Mouse (Mus musculus) right cerebral cortex, postnatal 36 days (tissue): Measurements from ENCODE around the gene Rxra.

Experiments
- DNase-seq, 2 experiments: peaks; one replicate each; pipeline ENCODE4 v3.0.0; 2022; ENCODE audit warnings: low spot score in 2 of 2, mixed read lengths in 1 of 2

The Rxra gene

GRCm38 (mm10) chr2:27676106-27676477 lies at the start of gene Rxra:
Gene Rxra (plus strand): TSS chr2:27676440.
- DNase-seq, result no peak

DNA sequence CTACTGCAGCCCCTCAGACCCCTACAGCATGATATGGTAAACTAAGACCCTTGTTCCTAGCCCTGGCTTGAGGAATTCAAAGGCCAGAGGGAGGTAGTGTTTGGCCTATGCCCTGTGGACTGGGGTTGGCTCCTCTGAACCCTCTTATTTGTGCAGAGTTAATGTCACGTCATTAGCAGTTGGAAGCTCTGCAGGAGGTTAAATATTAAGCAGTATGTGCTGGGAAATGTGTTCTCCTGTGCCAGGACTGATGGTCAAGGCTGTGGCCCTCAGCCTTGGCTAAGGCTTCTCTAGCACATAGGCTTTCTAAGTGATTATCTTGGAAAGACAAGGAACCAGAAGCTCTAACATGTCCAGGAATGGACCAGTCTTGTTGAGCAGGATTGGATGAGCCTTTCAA lies 49.6 kb upstream of the Rxra start:
- no peak for DNase-seq

DNA sequence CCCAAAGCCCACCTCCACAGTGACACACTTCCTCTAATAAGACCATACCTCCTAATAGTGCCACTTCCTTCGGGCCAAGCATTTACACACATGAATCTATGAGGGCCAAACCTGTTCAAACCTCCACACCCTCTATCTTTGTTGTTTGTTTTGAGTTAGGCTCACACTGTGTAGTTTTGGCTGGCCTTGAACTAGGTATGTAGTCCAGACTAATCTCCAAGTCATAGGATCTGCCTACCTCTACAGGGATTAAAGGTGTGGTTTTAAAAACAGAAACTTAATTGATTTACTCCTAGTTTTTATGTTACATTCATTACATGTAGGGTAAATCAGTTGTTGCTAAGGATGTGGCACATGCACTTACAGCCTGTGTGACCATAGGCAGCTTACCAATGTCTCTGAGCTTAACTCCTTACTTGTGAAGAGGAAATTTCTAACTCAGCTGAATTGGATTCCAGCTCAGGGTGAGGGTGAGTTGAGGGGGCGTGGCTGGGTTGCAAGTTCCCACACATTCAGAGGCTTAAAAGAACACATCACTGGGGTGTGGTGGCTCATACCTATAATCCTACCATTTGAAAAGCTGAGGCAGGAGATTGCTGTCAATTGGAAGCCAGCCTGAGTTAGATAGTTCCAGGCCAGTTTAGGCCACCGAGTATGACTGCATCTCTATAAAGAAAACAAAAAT lies 45.5 kb upstream of the Rxra start:
- no peak for DNase-seq

GRCm38 (mm10) chr2:27633471-27633870 lies 42.8 kb upstream of the Rxra start:
- DNase-seq, result no peak

GRCm38 (mm10) chr2:27634018-27634417 lies 42.2 kb upstream of the Rxra start:
- DNase-seq, result no peak

DNA sequence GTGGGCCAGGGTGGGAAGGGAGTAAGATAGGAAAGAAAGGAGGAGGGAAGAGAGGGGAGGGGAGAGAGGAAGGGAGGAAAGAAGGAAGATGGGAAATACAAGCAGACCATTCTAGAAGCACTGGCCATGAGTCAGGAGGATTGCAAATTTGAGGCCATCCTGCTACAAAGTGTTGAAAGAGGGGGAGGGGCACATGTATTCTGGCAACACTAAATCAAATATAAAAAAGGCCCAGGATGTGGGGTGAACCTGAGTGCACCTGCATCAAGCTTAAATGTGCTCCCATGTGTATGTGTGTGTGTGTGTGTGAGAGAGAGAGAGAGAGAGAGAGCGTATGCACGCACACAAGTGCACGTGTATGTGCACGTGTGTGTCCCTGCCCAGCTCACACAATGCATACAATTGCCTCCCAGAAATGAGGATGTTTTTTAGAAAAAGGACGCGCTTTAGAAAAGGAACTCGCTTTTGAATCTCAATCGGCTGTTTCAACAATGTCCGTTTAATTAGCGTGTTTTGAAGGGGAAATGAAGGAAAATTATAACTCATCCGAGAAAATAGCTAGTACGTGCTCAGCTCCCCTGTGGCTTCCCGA lies 41.0 kb upstream of the Rxra start:
- DNase-seq, result no peak

- DNase-seq, result no peak
These were observed 39.4 kb upstream of the Rxra start for GRCm38 (mm10) chr2:27636796-27637195.

GRCm38 (mm10) chr2:27637281-27637896 lies 38.9 kb upstream of the Rxra start:
- DNase-seq, result peak; percentile 5 to 23

- DNase-seq, result peak; percentile 12 to 14
These were observed 36.5 kb upstream of the Rxra start for GRCm38 (mm10) chr2:27639631-27640334.

GRCm38 (mm10) chr2:27640900-27641479 lies 35.2 kb upstream of the Rxra start:
- no peak for DNase-seq

DNA sequence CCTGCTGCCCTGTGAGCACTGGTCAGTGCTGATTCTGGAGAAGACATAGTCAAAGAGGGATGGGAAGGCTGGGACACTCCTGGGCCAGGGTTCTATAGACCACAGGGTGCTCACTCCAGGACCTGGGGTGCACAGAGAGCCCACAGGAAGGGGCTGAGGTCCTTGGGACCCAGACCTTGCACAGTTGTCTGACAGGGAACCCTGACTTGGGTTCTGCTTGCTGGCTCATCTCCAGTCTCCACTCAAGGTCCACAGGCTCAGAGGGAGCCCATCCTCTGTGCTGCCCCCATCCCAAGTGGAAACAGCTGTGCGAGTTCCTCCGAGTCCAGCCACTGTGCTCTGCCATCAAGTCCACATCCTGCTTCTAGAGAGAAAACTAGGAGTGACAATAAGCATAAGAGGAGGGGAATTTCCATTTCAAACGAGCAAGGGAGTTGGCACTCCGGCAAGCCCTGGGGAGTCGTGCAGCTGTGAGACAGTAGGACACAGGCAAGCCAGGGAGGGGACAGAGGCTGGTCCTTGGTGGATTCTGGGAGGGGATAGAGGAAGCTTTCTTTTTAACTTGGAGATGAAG lies 31.6 kb upstream of the Rxra start:
- no peak for DNase-seq

DNA sequence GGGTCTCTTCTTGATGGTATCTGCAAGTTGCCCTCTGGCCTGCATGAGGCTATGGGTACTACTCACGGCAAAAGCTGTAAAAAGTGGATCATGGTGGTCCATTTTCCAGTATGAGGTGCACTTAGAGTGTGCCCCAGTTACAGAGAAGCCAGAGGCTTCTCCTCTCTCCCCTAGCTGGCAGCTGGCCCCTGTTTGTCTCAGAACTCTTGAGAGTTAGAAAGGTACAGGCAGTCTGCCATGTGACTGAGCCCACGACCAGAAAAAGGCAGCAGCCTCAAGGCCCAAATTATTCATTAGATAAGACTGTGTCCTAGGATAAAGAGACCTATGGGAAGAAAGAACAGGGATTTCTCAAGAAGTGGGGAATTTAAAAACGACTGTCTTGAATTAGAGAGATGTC lies 30.8 kb upstream of the Rxra start:
- DNase-seq, result no peak

DNA sequence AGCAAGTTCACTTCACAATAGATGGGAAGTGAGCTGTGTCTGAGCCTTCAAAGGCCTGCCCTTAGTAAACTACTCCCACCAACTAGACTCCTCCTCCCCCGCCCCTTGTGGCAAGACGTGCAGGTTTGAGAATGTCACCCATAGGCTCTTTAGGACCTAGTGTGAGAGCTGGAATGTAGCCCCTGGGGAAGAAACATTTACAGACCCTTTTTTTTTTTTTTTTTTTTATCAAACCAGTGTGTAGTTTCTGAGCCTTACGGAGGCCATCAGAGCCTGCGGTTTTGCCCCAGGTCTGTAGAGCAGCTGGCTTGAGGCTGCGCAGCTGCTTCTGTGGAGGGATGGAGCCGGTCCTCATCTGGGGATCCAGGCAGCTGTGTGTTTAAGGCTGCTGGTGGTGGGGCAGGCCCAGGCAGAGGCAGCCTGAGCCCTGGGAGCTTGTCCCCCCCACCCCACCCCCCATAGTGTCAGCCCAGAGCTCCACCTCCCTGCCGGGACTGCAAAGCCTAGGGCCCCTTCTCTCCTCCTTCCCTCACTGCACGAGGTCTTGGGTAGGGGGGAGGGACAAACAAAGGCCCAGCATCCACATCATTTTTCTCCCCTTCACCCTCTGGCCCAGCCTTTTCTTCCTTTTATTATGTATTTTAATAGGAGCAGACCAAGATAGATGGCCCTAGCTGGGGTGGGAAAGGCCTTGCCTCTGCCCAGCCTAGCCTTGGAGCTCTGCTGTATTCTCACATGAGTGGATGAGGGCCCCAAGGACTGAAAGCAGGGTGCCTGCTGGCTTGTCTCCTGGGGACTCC lies 26.2 kb upstream of the Rxra start:
- DNase-seq, result no peak

- DNase-seq, result no peak
These were observed 25.2 kb upstream of the Rxra start for GRCm38 (mm10) chr2:27650991-27651390.

DNA sequence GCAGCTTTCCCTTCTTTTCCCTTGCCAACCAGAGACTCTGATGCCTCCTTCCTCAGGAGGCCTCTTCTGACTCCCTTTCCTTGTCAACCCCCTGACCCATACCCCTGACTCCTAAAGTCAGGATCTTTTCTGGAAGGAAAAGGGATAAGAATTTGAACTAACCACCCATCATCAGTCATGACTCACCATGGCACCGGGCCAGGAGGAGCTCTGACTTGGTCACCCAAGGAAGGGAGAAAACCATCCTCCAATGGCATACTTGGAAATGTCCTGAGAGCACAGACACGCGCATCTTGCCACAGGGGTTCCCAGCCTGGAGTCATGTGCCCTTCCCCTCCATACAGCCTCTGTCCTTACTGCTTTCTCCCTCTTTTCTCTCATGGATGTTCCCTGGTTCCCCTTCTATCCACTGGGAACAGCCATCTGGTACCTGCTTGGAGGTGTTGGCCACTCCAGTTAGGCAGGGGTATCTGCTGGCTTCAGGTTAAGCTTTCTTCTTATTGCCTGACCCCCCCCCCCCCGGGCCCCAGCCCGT lies 22.7 kb upstream of the Rxra start:
- DNase-seq, result no peak

DNA sequence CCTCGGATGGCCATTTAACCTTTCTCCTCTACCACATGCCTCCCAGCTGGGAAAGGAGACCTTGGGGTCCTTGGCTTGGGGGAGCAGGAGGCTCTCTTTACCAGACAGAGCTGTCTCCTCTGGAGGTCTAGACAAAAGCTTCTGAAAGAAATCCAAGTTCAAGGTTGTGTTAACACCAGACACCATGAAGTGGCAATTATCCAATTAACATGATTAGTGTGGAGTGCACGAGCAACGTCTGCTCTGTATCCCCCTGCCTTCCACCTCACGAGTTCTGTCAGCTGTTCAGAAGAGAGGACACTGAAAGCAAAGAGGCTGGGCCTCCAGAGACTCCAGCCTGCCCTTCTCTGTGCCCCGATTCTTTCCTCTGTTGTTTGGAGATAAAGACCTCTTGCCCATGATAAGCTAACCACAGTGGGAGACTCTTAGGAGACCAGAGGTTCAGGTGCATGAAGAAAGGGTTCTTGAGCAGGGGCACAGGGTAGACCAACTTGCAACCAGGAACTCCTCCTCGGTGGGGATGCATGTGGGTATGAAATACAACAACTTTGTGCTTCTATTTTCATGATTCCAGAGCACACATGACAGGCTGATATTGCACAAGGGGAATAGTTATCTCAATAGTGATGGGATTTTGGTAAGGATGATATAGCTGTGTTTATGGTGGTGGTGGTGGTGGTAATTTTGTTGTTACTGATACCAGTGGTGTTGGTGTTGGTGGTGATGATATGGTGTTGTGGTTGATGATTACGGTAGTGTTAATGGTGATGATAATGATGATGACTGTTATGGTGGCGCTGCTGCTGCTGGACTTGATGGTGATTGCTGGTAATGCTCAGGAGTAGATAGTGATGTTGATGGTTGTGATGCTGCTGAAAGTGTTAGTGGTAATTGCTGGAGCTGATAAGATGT lies 21.7 kb upstream of the Rxra start:
- DNase-seq, result no peak

DNA sequence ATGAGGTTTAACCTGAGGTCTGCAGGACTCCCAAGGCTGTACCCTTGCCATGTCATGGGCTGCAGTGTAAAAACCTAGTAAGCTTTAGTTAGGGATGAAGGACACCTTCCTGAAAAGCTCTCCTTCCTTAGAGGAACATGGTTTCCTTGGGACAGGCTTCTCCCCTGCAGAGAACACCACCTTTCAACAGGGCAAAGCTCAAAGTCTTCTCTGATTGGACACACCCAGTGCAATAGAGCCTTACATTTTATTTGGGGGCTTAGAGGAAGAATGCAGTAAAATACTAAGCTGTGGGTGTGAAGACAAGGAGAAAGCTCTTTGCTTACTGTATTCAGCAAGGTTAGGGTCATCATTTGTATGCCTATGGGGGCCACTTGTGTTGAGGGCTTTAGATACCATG lies 19.7 kb upstream of the Rxra start:
- no peak for DNase-seq

DNA sequence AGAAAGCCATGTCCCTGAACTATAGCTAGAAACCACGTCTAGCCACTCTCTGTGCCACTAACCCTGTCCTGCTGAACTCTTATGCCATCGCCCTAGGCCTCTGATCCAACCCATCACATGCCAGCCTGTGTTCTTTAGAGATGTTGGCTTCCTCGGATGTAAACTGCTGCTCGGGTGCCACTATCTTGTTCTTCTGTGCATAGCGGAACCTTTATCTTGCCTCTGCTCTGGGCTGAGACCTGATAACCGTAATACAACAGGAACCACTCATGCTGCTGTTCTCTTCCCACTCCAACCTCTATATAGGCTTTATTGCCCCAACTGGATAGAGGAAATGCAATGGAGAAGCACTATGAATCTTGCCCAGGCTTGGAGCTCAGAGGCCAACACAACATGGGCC lies 11.0 kb upstream of the Rxra start:
- no peak for DNase-seq

DNA sequence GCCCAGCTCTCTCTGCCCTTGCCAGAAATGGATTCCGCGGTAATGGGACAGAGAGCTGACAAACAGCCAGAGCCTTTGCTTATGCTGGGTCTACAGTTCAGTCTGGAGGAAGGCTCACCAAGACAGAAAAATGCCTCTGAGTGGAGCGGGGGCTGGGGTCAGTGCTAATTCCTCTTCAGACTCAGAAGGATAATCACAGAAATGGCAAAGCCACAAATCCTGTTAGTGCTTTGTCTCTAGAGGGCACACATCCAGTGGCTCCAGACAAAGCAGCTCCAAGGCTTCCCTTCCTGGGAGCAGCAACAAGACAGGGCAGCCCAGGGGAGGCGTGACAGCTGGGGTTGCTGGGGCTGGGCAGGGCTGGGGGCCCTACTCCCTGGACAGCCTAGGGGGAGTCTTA lies 9.5 kb upstream of the Rxra start:
- no peak for DNase-seq

DNA sequence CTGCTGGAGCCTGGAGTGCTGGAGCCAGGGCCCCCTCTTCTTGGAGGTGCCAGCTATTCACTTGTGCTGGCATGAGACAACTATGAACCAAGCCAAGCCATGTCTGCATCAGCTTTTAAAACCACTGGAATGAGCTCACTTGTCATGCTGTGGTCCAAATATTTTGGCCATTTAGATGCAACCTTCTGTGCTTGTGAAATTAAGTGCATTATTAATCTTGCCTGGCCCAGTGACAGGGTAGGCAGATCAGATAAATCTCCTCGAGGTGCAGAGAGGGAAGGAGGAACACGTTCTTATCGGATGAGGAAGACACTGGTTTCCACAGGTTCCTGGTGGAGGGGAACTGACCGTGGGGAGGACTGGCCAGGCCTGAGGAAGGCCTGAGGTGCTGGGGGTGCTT lies 8.6 kb upstream of the Rxra start:
- DNase-seq, result no peak
